Mouse (Mus musculus) 3134 (cell line): ENCODE results near the gene H1foo.

Experiments
- DNase-seq: peaks from one replicate; pipeline ENCODE4 v3.0.0-alpha.2; 2011; ENCODE audit warnings: low spot score; ENCODE audit not compliant: insufficient read length; ENCODE audit errors: extremely low read depth

Gene H1foo

DNA sequence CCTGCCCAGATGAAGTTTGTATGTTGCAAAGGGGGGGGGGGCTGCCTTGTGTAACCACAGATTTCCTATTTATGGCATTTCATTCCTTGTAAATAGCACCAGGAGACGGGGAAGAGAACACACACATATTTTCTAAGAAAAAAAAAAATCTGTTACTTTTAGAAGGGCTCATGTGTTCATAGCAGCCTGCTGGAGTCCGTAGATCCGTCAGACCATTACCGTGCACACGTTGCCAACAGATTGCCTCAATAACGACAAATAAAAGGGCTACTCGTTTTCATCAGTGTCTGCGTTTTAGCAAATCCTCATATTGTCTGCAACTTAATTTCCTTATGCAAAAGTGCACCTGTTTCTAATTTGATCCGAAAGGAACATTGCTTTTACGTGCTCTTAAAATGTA is 18.3 kb upstream of the H1foo start:
- DNase-seq, result no peak

DNA sequence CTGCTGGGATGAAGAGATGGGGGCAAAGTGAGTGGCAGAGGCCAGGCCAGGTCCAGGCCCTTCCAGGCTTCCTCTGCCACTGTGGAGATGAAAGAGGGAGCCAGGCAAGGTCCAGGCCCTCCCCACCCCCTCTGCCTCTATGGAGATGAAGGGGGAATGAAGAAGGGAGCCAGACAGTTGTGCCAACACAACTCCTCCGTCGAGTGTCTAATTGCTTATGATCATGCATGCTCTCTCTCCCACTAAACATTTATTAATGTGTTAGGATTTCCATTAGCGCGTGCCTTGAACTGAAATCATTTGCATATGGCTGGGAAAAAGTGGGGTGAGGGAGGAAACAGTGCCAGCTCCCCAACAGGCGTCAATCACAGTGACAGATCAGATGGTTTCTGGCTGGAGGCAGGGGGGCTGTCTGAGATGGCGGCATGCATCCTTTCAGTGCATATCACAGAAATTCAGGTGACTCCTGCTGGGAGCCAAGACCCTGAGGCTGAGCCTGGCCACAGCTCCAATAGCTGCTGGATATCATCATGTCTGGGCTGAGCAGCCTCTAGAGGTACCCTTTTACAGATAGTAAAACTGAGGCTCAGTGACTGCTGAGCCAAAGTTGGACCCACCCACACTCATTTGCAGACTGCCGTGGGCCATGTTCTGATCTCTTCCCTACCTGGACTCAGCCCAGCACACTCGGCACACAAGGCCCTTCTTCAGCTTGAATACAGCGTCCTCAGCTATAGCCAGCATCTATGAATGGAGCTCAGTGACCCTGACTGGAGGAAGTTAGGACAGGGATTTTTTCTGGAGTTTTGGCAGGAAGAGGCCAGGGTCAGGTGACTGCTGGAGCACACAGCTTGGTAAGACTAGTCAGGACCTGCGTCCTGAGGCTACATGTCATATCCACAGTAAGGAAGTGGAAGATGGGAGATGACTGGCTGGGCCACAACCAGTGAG is 17.2 kb upstream of the H1foo start:
- no peak for DNase-seq

DNA sequence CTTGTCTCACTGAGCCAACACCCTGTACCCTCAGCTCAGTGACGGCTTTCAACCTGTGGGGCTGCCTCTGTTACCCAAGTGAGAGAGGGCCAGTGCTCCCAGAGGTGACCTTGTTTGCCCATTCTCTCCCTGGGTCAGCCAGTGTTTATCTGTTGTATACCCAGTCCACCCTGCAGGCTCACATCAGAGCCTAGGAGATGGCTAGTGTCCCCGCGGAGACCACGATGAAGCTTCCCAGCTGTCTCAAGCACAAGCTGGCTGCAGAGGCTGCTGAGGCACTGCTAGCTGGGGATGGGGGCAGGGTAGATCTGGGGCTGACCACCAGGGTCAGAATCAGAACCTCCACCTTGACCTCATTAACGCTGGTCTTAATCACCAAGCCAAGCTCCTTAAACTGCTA is 14.7 kb upstream of the H1foo start:
- DNase-seq, result no peak

DNA sequence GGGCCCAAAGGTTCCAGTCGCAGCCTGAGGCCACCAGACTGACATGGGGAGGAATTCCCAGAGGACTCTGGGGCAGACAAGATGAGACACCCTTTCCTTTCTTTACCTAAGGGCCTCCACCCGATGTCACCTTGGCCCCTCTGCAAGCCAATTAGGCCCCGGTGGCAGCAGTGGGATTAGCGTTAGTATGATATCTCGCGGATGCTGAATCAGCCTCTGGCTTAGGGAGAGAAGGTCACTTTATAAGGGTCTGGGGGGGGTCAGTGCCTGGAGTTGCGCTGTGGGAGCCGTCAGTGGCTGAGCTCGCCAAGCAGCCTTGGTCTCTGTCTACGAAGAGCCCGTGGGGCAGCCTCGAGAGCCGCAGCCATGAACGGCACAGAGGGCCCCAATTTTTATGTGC is 13.1 kb upstream of the H1foo start, which contains the start of gene Rho:
Gene Rho, plus strand, starts transcription at position 110 of the 400 bp plus-strand sequence.
- no peak for DNase-seq

DNA sequence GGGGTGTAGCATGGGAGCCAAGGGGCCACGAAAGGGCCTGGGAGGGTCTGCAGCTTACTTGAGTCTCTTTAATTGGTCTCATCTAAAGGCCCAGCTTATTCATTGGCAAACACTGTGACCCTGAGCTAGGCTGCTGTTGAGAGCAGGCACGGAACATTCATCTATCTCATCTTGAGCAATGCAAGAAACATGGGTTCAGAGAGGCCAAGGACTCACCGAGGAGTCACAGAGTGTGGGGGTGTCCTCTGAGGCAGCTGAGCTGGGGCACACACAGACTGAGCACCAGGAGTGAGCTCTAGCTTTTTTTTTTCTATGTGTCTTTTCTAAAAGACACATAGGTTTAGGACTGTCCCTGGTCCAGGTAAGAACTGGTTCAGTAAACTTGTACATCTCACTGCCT is 12.3 kb upstream of the H1foo start:
- DNase-seq, result no peak

DNA sequence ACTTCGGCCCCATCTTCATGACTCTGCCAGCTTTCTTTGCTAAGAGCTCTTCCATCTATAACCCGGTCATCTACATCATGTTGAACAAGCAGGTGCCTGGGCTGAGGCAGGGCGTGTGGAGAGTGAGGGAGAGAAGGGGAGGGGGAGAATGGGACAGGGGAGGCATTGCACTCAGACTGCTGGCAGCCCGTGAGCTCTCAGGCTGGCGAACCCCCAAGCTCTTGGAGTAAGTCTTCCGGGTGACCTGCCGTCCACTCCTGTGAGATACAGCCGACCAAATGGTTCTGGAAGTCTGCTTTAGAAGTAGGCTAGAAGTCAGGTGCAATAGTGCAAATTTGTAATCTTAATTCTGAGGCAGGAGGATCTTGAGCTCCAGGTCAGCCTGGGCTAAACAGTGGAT is 9.2 kb upstream of the H1foo start:
- DNase-seq, result no peak

DNA sequence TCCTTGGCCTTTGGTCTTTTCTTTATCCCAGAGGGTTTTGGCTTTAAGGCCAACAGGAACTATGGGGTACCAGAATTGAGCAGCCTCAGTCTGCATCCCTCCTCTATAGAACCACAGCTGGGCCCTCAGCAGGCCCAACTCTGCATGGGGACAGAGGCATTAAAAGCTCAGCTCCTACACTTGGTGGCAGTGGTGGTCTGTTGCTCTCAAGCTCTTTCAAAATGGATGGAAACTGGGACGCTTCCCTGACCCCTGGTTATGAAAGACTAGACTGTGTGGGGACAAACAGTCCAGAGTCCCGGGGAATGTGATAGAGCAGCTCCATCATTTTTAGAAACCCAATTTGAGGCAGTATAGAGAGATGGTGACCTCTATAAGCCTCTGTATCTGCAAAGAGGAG is 6.7 kb upstream of the H1foo start:
- DNase-seq, result no peak

DNA sequence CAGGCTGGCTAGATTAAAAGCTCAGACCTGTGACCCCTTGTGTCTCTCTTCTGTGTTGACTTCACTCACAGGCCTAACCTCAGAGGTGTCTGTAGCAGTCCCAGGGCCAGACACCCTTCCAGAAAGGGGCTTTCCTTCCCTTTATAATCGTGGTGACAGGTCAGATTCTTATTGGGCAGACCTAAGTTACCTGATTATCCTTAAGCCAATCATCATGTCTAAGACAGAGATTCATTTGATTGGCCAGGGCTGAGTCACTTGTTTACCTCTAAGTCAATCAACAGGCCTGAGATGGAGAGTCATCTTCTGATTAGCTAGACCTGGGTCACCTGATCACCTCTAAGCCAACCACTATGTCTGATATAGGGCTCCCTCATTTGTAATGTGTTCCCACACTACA is 5.9 kb upstream of the H1foo start:
- DNase-seq, result no peak

DNA sequence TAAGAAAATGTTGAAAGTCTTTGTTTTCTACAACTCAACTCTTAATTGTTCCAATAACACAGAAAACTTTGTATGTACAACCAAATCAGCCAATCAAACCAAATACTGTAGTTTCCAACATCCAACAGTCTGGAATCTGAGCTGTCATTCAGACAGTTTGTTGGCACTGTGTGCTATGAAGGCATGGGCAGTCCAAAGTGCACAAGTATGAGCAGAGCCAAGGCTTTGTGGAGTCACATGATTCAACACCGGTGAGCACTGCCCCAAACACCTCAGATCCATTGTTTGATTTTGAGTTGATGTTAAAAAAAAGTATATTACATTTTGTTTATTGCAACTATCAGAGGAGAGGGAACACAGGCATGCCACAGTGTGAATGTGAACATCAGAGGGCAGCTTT is 4.1 kb upstream of the H1foo start:
- no peak for DNase-seq

DNA sequence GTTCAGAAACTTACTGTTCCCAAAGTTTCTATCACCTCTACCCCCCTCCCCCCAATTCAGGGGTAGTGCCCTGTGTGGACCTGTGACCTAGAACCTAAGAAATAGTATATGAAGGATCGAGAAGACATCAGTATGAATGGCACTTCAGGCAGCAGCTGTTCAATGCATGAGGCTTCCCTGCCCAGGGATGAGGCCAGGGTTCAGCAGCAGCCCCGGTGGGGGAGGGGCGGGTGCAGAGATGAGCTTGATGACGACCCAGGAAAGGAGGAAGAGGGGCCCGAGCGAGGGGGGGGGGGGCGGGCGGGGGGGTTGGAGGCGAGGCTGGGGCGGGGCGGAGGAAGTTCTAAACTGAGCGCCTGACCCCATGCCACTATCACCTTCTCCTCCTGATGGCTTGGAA is 3.6 kb upstream of the H1foo start:
- no peak for DNase-seq

DNA sequence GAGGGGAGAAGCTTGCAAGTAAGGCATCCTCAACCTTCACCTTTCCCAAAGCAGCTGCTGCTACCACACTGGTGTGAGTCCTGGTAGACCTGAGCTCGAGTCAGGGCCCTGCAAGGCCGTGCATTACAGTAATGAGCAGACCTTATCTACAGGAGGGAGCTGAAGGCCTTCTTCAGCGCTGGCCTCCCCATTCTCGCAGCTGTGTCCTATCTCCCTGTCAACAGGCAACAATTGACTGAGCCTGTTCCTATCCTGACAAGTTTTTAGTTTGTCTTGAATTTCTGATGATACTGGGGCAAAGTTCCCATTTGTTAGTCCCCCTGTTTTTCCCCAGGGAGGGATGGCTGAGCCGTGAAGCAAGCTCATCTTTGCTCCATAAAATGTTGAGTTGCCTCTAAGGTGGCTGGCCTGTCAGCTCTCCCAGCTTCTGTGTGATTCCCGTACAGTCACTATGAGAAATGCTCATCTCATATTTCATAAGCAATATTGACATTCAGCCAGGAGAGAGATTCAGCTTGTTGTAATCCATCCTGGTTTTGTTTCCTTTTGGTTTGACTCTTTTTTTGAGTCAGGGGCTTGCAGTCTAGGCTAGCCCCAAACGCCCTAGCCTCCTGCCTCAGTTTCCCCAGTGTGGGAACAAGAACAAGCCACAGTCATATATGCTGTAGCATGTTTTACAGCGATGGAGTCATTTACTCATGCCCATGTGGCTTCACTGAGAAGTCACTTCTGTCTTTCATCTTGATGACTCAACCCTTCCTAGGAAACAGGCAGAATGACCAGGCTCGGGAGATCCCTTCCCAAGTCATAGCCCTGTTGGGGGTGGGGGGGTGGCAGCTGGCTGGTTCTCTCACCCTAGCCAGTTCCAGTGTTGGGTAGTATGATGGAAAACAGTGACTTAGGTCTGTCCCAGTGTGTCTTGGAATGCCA is 975 bp upstream of the H1foo start:
- peak; percentile 74 for DNase-seq

DNA sequence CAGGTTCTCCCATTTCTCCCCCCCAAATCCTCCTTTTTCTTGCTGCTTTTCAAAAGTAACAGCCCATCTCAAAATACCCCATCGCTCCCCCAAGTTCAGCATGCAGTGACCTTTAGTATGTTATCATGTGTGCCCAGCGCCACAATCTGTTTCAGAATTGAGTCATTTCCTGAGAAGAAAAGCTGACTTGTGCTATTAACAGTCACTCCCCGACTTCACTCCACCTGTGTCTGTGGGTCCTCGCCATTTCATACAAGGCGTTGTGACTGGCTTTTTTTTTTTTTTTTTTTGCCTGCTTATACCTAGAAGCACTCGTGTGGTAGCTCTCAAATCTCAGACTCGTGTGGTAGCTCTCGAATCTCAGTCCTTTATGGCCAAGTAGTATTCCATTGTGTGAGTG is 895 bp downstream of the H1foo start:
- DNase-seq, result no peak

DNA sequence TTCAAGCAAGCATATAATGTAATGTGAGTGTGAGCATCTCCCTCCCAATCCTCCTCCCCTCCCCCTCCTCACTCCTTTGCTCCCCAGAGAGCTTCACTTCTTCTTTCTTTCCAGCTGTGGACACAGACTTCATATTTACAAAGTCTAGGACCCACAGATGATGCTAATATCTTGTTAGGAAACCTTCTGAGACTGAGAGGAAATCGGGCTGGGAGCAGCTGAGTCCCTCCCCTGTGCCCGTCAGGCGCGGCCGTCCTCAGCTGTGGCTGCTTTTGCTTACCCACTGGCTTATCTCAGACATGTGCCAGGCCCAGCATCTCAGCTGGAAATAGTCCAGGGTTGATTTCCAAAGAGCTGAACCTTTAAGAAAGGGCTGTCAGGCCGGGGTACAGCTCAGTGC is 1.7 kb downstream of the H1foo start:
- DNase-seq, result no peak

DNA sequence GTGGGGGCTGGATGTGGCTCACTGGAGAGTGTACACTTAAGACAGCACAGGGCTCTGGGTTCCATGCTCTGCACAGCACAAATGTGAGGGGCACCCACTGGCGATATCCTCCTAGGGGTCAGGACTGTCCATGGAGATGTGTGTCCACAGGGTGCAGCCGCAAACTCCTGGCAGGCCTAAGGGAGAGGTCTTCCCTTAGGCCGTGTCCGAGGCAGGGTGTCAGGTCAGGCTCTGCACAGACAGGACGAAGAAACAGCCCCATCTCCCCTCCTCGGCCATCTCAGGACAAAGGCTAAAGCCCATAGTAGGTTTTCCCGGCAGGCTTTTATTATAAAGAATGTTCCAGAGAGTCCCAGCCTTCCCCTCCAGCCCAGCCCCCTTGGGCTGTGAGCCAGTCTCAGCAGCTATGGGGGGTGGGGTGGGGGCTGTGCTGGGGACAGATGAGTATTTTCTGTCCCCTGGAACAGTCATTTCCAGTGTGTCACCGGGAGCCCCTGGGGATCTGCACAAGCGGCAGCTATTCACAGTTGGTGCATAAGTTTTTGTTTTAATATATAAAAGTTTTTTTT is 9.9 kb downstream of the H1foo start:
- DNase-seq, result no peak

DNA sequence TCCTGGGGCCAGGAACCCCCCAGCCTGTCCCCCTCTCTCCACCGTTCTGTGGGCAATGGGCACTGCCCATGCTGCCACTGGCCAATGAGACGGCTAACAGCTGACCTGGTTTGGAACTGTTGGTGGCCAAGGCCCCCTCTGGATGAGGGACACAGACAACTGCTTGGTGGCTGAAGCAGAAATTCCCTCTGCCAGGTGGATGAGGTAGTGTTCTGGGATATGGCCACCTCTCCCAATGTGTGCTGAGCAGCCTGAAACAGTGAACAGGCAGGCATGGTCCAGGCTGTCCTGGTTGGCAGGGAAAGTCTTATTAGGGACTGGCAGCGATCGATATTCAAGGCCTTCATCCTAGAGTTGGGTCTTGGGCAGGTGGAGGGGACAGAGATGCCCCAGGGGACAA is 10.4 kb downstream of the H1foo start:
- no peak for DNase-seq

DNA sequence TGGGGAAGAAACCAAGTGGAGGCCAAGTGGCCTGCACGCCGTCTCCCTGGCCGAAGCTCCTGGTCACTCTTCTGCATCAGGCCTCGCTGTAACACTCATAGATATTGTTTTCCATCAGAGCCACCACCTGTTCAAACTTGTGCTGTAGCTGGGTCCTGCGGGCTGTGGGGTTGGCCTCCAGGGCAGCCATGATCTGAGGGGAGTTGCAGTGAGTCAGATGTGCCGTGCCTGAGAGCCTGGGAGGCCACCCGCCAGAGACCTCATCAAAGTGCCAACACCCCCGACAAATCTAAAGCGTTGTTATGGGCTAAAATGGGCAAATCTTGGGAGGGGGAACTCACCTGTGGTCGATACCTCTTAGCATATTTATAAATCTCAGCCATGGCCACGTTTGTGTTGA is 10.9 kb downstream of the H1foo start:
- no peak for DNase-seq

DNA sequence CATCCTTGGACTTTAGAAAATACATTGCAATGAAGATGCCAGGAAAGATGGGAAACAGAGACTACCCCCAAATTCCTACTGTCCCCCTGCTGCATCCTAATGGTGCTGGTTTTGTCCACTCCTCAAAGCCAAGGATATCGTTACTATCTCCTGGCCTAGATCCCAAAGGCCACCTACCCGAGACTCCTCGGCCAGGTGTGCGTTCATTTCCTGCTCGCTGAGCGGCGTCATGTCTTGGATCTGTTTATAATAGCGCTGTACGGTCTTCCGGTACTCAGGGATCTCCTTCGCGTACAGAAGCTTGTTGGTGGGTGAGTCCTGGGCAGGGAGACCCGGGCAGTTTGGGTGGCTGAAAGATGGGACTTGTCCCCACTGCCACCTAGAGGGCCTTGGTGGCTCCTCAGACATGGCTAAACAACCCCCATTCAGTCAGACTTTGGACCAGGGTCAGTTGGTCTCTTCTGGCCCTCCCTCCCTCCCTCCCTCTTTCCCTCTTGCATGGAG is 11.7 kb downstream of the H1foo start:
- DNase-seq, result no peak

DNA sequence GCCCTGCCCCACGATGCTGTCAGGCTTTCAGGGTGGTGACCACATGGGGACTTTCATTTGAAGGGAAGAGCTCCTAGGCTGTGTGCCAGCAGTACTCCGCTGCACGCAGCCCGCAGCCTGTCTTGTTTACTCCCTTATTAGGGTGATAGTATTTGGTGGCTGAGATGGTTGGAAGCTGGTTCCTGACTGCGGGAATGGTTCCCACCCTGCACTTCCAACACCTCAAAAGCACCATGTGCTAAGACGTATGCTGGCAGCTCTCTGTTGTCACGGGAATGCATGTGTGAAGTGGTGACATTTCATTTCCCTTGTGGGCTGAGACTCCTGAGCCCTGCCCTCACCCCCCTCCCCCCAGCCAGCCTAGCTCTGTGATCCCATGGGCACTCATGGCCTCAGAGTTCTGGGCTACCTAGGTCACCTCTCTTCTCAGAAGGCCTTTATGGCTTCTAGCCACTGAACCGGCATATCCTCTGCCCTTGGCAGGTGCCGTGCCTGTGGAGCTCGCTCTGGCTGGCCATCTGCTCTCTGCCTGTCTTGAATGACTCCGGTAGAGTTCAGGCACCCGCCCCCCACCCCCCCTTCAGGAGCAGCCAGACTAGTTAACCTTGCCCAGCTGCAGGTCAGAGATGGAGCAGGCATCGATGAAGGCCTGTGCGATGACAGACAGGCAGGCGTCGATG is 12.3 kb downstream of the H1foo start:
- DNase-seq, result no peak

DNA sequence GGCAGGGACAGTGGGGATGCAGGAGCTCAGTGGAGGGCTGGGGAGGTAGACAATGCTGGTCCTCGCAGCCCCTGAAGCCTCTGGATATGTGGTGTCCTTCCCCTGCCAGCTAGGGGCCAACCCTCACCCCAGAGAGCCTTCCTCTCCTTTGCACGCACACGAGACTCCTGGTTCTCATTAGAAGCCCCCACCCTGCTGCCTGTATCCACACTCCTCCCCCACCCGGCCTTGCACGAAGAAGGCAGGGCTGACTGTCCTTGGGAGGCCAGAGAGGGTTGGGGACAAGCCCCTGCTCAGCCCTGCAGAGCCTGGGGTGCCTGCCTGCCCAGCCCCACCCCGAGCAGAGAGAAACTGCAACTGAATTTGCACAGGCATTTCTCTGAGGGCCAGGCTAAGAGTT is 12.9 kb downstream of the H1foo start:
- DNase-seq, result no peak

DNA sequence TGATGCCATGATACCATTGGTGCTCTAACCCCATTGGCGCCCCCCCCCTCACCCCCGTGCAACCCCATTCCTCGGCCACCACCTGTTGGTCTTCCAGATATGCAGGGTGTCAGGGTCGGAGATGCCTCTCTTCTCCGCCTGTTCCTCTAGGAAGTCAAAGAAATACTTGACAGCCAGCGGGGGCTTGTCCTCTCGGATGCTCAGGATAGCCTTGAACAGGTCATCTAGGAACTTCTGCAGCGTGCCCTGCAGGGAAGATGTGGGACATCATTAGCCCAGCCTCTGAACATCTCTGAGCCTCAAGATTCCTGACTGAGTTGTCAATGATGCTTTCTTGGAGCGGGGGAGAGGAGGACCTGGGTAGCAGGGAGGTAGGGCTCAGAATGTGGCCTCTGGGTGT is 13.7 kb downstream of the H1foo start:
- no peak for DNase-seq
